Mouse (Mus musculus): Measurements from ENCODE around the gene Adam3. TPM values are rescaled to one million over a fixed set of nuclear protein-coding genes. Genes with fewer than 3 reads are reported as not detected.

The Adam3 gene
- polyA plus RNA-seq (2015; fragmentation: Nextera tagmentation; extraction: Ambion mirVana) = 0.30 and 0.38 TPM in 2 replicates

DNA sequence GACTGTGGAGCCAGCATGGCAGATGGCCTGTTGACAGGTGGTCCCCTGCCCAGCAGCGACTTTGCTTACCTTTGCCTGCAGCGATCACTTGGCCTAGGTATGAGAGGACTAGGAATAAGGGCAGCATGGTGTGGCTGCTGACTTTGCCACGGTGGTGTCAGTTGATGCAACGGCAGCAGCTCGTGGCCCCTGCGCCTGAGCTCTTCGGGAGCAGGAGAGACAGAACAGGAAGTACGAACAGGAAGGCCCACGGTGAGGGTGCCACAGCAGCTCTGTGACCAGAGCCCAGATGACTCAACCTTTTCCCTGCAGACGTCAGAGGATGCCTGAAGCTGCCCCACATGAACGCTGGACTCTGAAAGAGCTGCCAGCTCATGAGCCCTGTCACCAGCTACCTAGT lies at the start of gene Adam3:
TSS of gene Adam3 (minus strand) at position 223 of the 400 bp plus-strand sequence.
- Histone ChIP-seq H3K4me2 (replicated peaks; ENCODE audit: low read depth) (no peak within 1 kb of the TSS), H3K27me3 (ENCODE audit: control insufficient read depth, insufficient read depth, low read length) (no peaks in the 10 kb centered on the region), H3K9ac (ENCODE audit: low read length) (no peak within 1 kb of the TSS), H3K4me1 (replicated peaks; ENCODE audit: control insufficient read depth, insufficient read depth) (no peaks in the 10 kb centered on the region), H3K4me3 (ENCODE audit: low read depth, low read length) (no peak within 1 kb of the TSS), H3K27ac (replicated peaks) (no peak within 1 kb of the TSS), H3K9me3 (ENCODE audit: control insufficient read depth, low read length) (no peaks in the 10 kb centered on the region), H3K36me3 (ENCODE audit: control insufficient read depth, insufficient read depth, low read length) (no peaks in the 10 kb centered on the region)
- TF ChIP-seq CTCF (IDR thresholded peaks at IDR 0.05; ENCODE audit: low read depth) = no peak
- TF ChIP-seq EP300 (optimal IDR thresholded peaks at IDR 0.05) = no peak
- WGBS = 42% methylated on average over 11 of the region's 11 CpGs
- DNase-seq (ENCODE audit: low spot score) (no peak), ATAC-seq (ENCODE audit: low FRiP score, low TSS enrichment) (no peak)

DNA sequence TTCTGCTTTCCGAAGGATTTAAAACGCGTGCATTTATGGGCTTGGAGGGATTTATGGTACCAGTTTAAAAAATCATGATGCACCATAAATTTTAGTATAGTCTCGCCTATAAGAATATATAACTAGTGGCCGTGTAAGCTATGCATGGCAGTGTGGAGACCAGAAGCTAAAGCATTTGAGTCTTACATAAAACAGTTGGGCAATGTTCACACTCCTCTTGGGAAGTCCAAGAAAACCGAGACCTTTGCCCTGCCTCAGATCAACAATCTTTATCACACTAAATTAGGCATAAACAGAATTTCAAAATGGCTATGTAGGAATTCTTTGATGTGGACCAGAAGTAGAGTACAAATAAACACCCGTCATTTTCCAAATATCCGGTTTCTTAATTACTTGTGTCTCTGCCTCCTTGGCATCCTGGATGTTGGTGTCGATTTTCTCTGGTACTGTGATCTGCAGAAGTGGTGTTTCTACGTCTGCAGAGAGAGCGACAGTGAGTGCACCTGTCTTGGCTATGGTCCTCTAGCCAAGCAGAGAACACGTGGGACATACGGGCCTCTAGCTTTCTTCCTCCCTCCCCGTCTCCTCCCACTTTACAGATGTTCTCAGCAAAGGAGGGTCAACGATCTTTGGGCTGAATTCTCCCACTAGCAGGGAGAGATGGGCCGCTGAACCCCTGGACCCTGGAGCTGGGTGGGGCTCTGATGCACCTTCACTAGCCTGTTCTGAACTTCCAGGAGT lies 596 bp downstream of the Adam3 start:
- 47% methylated on average over 16 of the region's 16 CpGs for WGBS
- Histone ChIP-seq H3K9me3 (ENCODE audit: control insufficient read depth, low read length) (no peaks in the 10 kb centered on the region), H3K36me3 (ENCODE audit: control insufficient read depth, insufficient read depth, low read length) (no peaks in the 10 kb centered on the region), H3K27ac (replicated peaks) (no peak overlapping the region), H3K4me1 (replicated peaks; ENCODE audit: control insufficient read depth, insufficient read depth) (no peaks in the 10 kb centered on the region), H3K4me3 (ENCODE audit: low read depth, low read length) (no peak overlapping the region), H3K9ac (ENCODE audit: low read length) (no peak overlapping the region), H3K4me2 (replicated peaks; ENCODE audit: low read depth) (no peak overlapping the region), H3K27me3 (ENCODE audit: control insufficient read depth, insufficient read depth, low read length) (no peaks in the 10 kb centered on the region)
- TF ChIP-seq EP300 (optimal IDR thresholded peaks at IDR 0.05) = no peak
- no peak for TF ChIP-seq CTCF (IDR thresholded peaks at IDR 0.05; ENCODE audit: low read depth)
- ATAC-seq (ENCODE audit: low FRiP score, low TSS enrichment) (no peak), DNase-seq (ENCODE audit: low spot score) (no peak)

Other genes starting within 250 kb of the Adam3 start
- 0.27 and 0.30 TPM in 2 replicates for gene Adam5, start 98.5 kb upstream of the Adam3 start, polyA plus RNA-seq (2015; fragmentation: Nextera tagmentation; extraction: Ambion mirVana)

Measured in stomach, postnatal 0 days (tissue).